Mouse (Mus musculus) liver, embryonic 16.5 days (tissue): ENCODE measurements at regions not wholly inside any gene's neighbourhood (a gene's known extent, or its start where the extent isn't known, plus 50 kb on each side); places are given as distances from the start of the nearest gene placed in this dataset.

Experiments
- ATAC-seq: fragments of 200-750 bp; cut with Nextera tagmentation; 2 replicates; pipeline ENCODE4 v1.8.0; 2017; ENCODE audit warnings: low read depth, mild to moderate bottlenecking, moderate number of reproducible peaks, moderate library complexity
- H3K27ac ChIP-seq: fragments of 300-500 bp; sonication (generic); 2 replicates; pipeline ENCODE4 v1.5.1; 2014; ENCODE audit warnings: mild to moderate bottlenecking, low read length
- H3K27me3 ChIP-seq: fragments of 300-500 bp; sonication (generic); 2 replicates; pipeline ENCODE4 v1.6.1; 2014; ENCODE audit warnings: low read depth, low read length, mixed read lengths; ENCODE audit not compliant: control insufficient read depth, insufficient read depth
- H3K36me3 ChIP-seq: fragments of 300-500 bp; sonication (generic); 2 replicates; pipeline ENCODE4 v1.6.1; 2014; ENCODE audit warnings: mild to moderate bottlenecking; ENCODE audit not compliant: control insufficient read depth, insufficient read depth
- H3K4me1 ChIP-seq: fragments of 300-500 bp; sonication (generic); 2 replicates; pipeline ENCODE4 v1.6.1; 2014; ENCODE audit warnings: low read depth, low read length, mixed read lengths; ENCODE audit not compliant: control insufficient read depth
- H3K4me2 ChIP-seq: fragments of 300-500 bp; sonication (generic); 2 replicates; pipeline ENCODE4 v1.6.1; 2014; ENCODE audit warnings: low read depth, low read length, mixed read lengths
- H3K4me3 ChIP-seq: fragments of 300-500 bp; sonication (generic); 2 replicates; pipeline ENCODE4 v1.5.1; 2014; ENCODE audit warnings: low read depth, mild to moderate bottlenecking, low read length
- H3K9ac ChIP-seq: fragments of 300-500 bp; sonication (generic); 2 replicates; pipeline ENCODE4 v1.6.1; 2014; ENCODE audit warnings: low read depth, low read length
- H3K9me3 ChIP-seq: fragments of 300-500 bp; sonication (generic); replicated peaks from 2 replicates; pipeline ENCODE4 v1.6.1; 2016; ENCODE audit warnings: low read length; ENCODE audit not compliant: control insufficient read depth
- WGBS: fragments of 180-500 bp; shearing (Covaris S2); extraction: QIAGEN DNeasy Blood & Tissue Kit; methylation state at CpG from one replicate; pipeline ENCODE4 v1.1.7; 2014; ENCODE audit not compliant: insufficient replicate concordance; 5-methylcytosine and 5-hydroxymethylcytosine counted together

DNA sequence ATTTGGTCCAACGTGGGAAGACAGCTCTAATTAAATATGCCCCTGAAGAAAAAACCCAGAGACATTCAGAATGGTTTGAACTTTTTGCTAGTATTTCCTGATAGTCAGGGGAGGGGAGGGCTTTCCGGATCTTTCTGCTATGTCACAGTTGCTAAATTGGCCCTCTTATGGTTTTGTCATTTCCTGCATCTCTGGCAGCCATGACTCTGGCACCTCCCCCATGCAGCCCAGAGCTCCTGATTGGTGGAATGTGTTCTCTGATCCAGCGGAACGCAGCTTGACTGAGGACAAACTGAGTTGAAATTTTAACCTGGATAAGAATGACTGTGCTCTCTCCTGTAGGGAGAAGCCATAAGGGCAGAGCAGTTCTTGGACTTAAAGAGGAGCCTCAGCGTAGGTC, 150.4 kb upstream of the Emcn start:
- Histone ChIP-seq H3K9me3 (no peaks in the 10 kb centered on the region), H3K4me2 (no peak overlapping the region), H3K36me3 (no peaks in the 10 kb centered on the region), H3K9ac (no peak overlapping the region), H3K27ac (no peak overlapping the region), H3K27me3 (no peaks in the 10 kb centered on the region), H3K4me3 (no peak overlapping the region), H3K4me1 (no peaks in the 10 kb centered on the region)
- whole genome bisulfite sequencing = 47% methylated on average over 5 of the region's 5 CpGs
- ATAC-seq = no peak

DNA sequence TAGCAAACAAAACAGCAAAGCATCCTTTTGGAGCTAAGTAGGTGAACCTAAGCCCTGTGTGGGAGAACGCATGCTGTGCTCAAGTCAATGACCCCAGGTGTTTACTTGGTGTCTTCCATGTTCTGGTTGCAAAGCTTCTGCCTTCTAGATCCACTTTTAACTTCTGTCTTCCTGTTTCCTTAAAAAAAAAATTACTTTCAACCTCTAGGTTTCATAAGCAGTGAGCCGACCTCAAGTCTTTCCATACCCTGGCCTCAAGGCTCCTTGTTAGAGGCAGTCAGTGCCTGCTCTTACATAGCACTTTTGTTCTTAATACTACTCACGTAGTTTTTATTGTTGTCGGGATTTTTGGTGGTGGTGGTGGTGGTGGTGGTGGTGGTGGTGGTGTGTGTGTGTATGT, 149.9 kb upstream of the Emcn start:
- Histone ChIP-seq H3K9ac (no peak overlapping the region), H3K9me3 (no peaks in the 10 kb centered on the region), H3K4me1 (no peaks in the 10 kb centered on the region), H3K27me3 (no peaks in the 10 kb centered on the region), H3K4me3 (no peak overlapping the region), H3K27ac (no peak overlapping the region), H3K36me3 (no peaks in the 10 kb centered on the region), H3K4me2 (no peak overlapping the region)
- no peak for ATAC-seq
- 61% methylated on average over 4 of the region's 4 CpGs for WGBS

DNA sequence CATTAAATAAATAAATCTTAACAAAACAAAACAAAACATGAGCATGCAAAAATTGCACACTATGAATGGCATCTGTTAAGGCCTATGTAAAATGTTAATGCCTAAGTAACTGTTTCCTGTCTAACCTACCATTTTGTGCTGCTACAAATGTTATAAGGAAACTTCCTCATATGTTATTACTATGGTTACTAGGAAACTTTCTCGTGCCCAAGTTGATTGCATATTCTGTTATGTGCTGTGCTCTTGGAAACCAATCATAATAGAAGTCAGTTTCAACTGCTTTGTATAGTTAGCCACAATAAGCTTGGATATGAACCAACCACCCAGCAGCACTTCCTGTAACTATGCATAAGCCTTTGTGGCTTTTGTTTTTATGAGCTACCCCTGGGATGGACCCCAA, 147.0 kb upstream of the Emcn start:
- WGBS = 20% methylated on average over 1 of the region's 1 CpGs
- no peak overlapping the region for H3K27ac ChIP-seq

DNA sequence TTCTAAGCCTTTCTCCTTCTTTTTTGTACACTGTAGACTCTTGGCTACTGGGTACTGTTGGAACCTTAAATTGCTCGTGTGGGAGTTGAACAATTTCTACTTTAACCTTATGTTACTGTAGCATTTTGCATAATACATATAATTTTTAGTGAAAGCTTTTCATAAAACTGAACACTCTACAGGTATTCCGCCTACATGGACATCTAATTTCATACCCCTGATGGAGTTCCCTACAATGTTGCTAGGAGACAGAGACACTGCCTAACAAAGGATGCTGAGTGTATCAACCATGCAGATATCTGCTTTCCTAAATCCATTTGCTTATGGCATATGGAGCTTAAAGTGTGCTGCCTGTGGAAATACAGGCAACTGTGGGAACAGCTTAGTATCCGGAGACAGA, 129.2 kb upstream of the Emcn start:
- H3K27me3 ChIP-seq = no peaks in the 10 kb centered on the region
- ATAC-seq = no peak
- no peak overlapping the region for H3K4me3 ChIP-seq
- H3K27ac ChIP-seq = no peak overlapping the region
- H3K4me1 ChIP-seq = no peaks in the 10 kb centered on the region
- H3K9ac ChIP-seq = no peak overlapping the region
- no peaks in the 10 kb centered on the region for H3K36me3 ChIP-seq
- H3K9me3 ChIP-seq = no peaks in the 10 kb centered on the region
- 55% methylated on average over 3 of the region's 3 CpGs for WGBS
- no peak overlapping the region for H3K4me2 ChIP-seq

More for the DNA sequence above, 147.0 kb upstream of the Emcn start:
- H3K36me3 ChIP-seq = no peaks in the 10 kb centered on the region
- H3K4me3 ChIP-seq = no peak overlapping the region
- no peak overlapping the region for H3K4me2 ChIP-seq
- no peaks in the 10 kb centered on the region for H3K4me1 ChIP-seq
- no peaks in the 10 kb centered on the region for H3K27me3 ChIP-seq
- H3K9ac ChIP-seq = no peak overlapping the region
- ATAC-seq = no peak
- no peaks in the 10 kb centered on the region for H3K9me3 ChIP-seq

DNA sequence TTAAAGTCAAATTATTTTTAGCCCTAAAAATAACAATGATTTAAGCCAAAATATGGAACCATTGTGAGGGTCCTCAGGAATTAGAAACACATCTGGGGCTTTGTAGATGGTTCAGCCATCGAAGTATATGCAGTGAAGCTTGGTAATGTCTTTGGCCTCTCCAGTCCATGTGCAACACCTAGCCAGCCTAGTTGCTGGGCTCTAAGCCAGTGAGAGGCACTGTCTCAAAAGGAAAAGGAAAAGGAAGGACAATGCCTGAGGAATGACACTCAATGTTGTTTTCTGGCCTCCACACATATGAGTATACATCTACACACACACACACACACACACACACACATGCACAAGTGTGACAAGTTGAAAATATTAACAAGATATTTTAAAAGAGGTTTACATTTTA, 124.8 kb upstream of the Emcn start:
- Histone ChIP-seq H3K9ac (no peak overlapping the region), H3K4me1 (no peaks in the 10 kb centered on the region), H3K36me3 (no peaks in the 10 kb centered on the region), H3K27me3 (no peaks in the 10 kb centered on the region), H3K4me3 (no peak overlapping the region), H3K9me3 (no peaks in the 10 kb centered on the region), H3K27ac (no peak overlapping the region), H3K4me2 (no peak overlapping the region)
- 46% methylated on average over 1 of the region's 1 CpGs for WGBS
- ATAC-seq = no peak

DNA sequence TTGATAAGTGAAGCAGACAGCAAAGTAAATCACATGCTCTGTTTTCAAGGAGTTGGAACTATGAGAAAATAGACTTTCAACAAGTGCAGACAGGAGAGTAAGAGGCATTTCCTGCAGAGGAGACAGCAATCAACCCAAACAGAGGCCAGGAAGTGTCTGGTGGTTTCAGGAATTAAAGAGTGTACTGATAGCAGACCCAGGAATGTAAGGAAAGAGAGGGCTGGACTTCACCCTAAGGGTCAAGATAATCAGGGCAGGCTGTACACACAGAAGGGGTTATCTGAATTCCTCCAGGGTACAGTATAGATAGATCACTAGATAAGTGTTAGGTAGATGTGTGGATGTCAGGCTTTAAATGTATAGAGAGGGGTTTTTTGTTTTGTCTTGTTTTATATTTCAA, 123.6 kb upstream of the Emcn start:
- no peak overlapping the region for H3K4me3 ChIP-seq
- no peak overlapping the region for H3K9ac ChIP-seq

DNA sequence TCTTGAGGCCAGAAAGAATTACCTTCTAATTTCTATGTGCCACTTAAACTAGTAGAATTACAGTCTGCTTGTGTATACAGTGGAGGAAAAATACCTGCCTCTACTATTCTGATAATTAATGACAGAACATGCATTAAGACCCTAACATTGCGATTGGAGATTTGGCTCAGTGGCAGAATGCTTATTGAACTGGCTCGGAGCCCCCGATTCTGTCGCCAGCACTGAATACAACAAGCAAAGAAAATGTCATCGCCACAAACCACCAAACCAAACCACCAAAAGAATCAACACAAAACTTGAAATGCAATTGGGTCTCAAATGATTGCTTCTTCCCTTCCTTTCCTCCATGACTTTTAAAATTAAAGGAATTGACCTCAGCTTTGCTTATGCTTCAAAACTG, 122.9 kb upstream of the Emcn start:
- Histone ChIP-seq H3K4me3 (no peak overlapping the region), H3K27me3 (no peaks in the 10 kb centered on the region), H3K4me2 (no peak overlapping the region), H3K27ac (no peak overlapping the region), H3K36me3 (no peaks in the 10 kb centered on the region), H3K9me3 (no peaks in the 10 kb centered on the region), H3K9ac (no peak overlapping the region), H3K4me1 (no peaks in the 10 kb centered on the region)
- no peak for ATAC-seq
- WGBS = 66% methylated on average over 5 of the region's 5 CpGs

More for the DNA sequence above, 123.6 kb upstream of the Emcn start:
- Histone ChIP-seq H3K4me1 (no peaks in the 10 kb centered on the region), H3K4me2 (no peak overlapping the region), H3K9me3 (no peaks in the 10 kb centered on the region), H3K36me3 (no peaks in the 10 kb centered on the region), H3K27me3 (no peaks in the 10 kb centered on the region), H3K27ac (no peak overlapping the region)
- ATAC-seq = no peak

DNA sequence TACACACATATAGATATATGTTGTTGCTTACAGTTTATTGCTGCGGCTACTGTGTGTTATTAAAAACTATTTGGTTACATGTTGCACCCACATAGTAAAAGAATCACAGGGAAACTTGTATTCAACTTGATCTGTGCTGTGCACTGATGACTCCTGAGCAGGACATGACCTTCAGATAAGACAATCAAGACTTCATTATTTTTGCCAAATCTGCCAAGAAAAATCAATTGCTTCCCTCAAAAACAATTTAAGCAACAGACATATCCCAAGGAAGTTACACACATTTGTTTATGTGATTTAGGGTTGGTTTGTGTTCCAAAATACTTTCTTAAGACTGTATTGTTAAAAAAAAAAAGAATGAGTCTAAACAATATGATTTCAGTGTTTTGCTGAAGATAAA, 114.7 kb upstream of the Emcn start:
- no peak overlapping the region for H3K4me3 ChIP-seq
- H3K27ac ChIP-seq = no peak overlapping the region

DNA sequence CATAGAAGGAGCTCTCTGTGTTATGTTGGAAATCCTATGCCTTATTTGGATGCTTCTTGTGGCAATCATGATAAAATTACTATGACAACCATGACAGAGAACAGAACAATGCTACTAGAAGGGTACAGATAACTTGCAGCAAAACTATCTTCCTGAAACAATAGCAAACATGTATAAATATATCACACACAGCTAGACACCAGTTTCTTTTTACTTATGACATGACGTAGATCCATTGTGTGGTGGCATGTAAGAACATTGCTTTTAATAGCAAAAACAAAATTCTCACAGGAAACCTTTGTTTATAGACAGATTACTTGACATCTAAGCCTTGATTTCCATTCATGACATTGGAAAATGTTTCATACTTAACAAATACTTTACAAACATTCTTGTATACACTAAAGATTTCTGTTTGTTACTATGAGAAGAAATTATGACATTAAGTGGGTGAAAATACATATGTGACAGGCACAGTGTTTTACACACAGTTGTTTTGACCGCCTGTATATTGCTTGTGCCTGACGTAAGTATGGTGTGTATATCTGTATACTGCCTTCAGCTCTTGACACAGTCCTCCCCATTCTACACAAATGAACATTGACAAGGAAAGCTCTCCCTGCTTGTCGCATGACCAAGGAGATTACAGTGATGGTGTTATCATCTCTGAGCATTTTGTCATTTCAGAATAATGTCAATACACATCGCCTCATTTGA, 113.6 kb upstream of the Emcn start:
- Histone ChIP-seq H3K27ac (no peak overlapping the region), H3K9ac (no peak overlapping the region), H3K4me1 (no peaks in the 10 kb centered on the region), H3K9me3 (no peaks in the 10 kb centered on the region), H3K4me2 (no peak overlapping the region), H3K36me3 (no peaks in the 10 kb centered on the region), H3K27me3 (no peaks in the 10 kb centered on the region), H3K4me3 (no peak overlapping the region)
- 60% methylated on average over 5 of the region's 5 CpGs for WGBS
- no peak for ATAC-seq

More for the DNA sequence above, 114.7 kb upstream of the Emcn start:
- H3K9ac ChIP-seq = no peak overlapping the region
- H3K4me1 ChIP-seq = no peaks in the 10 kb centered on the region
- H3K27me3 ChIP-seq = no peaks in the 10 kb centered on the region
- H3K4me2 ChIP-seq = no peak overlapping the region
- WGBS = 64% methylated on average over 1 of the region's 1 CpGs
- H3K36me3 ChIP-seq = no peaks in the 10 kb centered on the region
- ATAC-seq = no peak
- H3K9me3 ChIP-seq = no peaks in the 10 kb centered on the region
